Mouse (Mus musculus) layer of hippocampus, postnatal 36 days (tissue): ENCODE results near the gene Clec3b. TPM values are rescaled to one million over a fixed set of nuclear protein-coding genes. Genes with fewer than 3 reads are reported as not detected.

ENCODE experiments used
- total RNA-seq, 2 experiments: library from RNA; stranded (reverse); gene quantifications; 2 replicates each; pipeline ENCODE4 v1.2.3; 2021

The Clec3b gene
- total RNA-seq, 2 experiments from 2014 or later: 3.2 to 4.9 TPM

Other genes with a start within 250 kb of the Clec3b start
- 1 to 10 TPM; 6.3 to 6.9 TPM for gene Zfp105, start 227.9 kb upstream of the Clec3b start, total RNA-seq
- gene 1110059G10Rik, start 199.9 kb upstream of the Clec3b start, total RNA-seq: 10 to 100 TPM; 20.3 to 20.7 TPM
- gene Kif15, start 199.9 kb upstream of the Clec3b start, total RNA-seq: 1 to 10 TPM; 1.8 to 2.8 TPM
- gene Tmem42, start 129.6 kb upstream of the Clec3b start, total RNA-seq: 10 to 100 TPM; 21.9 to 22.7 TPM
- 1 to 10 TPM; 1.9 to 2.9 TPM for gene Tgm4, start 116.2 kb upstream of the Clec3b start, total RNA-seq
- gene Zdhhc3, start 37.7 kb upstream of the Clec3b start, total RNA-seq: 10 to 100 TPM; 62.1 to 63.0 TPM
- gene Exosc7, start 37.7 kb upstream of the Clec3b start, total RNA-seq: 10 to 100 TPM; 41.1 to 44.5 TPM
- not detected for gene Cdcp1, start 65.1 kb downstream of the Clec3b start, total RNA-seq
- 10 to 100 TPM; 33.6 to 36.0 TPM for gene Tmem158, start 109.8 kb downstream of the Clec3b start, total RNA-seq
- 10 to 100 TPM; 43.5 to 79.2 TPM for gene Lars2, start 216.0 kb downstream of the Clec3b start, total RNA-seq